Mouse (Mus musculus) liver, embryonic 14.5 days (tissue): ENCODE measurements around the gene Iars.

Experiments used
- CTCF ChIP-seq: IDR thresholded peaks from 2 replicates; pipeline ENCODE4 v1.5.1; 2016; ENCODE audit warnings: antibody characterized with exemption, low read depth, control low read depth
- EP300 ChIP-seq: IDR thresholded peaks from 2 replicates; pipeline ENCODE4 v1.6.1; 2016; ENCODE audit warnings: antibody characterized with exemption, low read depth

GRCm38 (mm10) chr13:49691056-49691455 is 9.2 kb downstream of the Iars start:
- TF ChIP-seq CTCF, result no peak
- TF ChIP-seq EP300, result no peak
